Mouse (Mus musculus) heart, postnatal 25 days (tissue): ENCODE results near the gene Hoxd9. TPM values are rescaled to one million over a fixed set of nuclear protein-coding genes. Genes with fewer than 3 reads are reported as not detected.

Experiments used
- DNase-seq: peaks from one replicate; pipeline ENCODE4 v3.0.0; 2022; ENCODE audit warnings: low spot score
- intact Hi-C: fragments of 180-260 bp; cut with DNase I; formaldehyde crosslinking; loops from one replicate; pipeline ENCODE4 v1.15.1; 2025
- total RNA-seq, 2 experiments: library from RNA; stranded (reverse); gene quantifications; 2 replicates each; pipeline ENCODE4 v1.2.3; 2021

Hoxd9 gene
- total RNA-seq, 2 experiments from 2014 or later: 0.39 to 0.52 TPM

DNA sequence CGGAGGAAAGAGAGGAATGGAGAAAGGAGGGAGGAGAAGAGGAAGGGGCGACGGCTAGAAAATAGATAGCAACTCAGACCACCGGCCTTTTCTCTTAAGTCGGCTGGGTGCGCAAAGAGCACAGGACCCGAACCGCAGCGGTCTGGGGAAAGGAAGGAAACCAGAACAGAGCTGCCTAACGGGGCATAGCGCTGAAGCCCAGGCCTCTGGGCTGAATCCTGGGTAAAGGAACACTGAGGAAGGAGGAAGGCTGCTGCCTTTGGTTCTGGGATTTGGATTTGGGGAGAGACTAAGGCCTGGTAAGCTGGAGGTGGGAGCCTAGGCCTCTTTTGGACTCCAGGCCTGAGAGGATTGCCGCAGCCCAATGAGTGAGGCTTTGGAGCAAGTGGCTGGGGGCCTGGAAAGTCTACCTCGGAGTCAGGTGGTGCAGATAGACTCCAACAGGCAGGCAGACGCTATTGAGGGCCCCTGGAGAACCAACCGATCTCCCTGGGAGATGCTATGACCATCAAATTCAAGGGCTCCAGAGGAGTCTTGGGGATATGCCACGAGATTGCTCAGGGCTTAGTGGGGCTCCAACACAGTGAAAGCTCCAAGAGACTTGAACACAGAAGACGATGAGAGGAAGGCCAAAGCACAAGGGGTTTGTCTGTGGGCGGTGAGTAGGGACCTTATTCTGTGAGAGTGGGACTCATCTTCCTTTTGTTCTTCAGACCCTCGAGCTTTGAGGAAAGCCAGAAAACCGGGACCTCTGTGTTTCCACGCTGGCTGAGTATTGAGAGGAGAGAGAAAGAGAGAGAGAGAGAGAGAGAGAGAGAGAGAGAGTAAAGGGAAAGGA is 16.7 kb upstream of the Hoxd9 start:
- DNase-seq: no peak
- intact Hi-C loops: no loop called here

DNA sequence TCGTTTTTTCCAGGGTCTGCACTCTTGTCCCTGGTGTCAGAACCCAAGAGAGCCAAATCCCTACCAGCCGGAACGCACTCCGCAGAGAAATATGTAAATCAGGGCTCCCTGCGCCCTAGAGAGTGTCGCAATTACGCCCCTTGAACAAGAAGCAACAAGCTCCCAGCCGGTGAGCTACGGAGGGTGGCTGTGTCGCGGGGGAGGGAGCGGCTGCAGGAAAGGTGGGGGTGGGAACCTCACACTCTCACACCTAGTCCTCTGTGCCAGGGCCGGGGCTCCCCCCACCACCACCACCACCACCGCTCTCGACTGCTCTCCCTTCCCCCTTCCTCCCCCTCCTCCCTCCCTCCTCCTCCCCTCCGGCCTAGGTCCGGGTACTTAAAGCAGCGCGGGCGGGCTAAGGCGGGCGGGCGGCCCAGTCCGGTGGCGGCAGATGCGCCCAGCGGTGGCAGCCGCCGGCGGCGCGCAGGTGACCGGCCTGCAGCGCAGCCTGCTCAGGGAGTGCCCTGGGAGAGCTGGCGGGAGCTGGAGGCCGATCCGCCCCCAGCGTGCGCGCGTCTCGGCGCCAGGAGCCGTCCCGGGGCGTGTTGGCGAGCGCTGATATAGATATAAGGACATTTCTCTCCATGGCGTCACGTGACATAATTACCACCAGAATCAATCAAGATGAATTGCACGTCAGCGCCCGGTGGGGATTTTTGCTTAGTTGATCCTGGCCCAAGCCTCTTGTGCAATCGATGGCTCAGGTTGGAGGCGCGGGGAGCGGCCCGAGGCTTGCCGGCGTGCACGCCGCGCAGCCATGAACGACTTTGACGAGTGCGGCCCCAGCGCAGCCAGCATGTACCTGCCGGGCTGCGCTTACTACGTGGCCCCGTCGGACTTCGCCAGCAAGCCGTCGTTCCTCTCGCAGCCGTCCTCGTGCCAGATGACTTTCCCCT is 15.7 kb upstream of the Hoxd9 start:
- DNase-seq: no peak
- intact Hi-C loops: no loop called here

DNA sequence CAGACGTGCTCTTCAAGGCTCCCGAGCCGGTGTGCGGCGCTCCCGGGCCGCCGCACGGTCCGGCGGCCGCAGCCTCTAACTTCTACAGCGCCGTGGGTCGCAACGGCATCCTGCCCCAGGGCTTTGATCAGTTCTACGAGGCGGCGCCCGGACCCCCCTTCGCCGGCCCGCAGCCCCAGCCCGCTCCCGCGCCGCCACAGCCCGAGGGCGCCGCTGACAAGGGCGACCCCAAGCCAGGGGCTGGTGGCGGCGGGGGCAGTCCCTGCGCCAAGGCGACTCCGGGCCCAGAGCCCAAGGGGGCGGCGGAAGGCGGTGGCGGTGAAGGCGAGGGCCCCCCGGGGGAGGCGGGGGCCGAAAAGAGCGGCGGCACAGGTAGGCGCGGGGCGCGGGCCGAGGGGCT is 14.7 kb upstream of the Hoxd9 start:
- intact Hi-C loops: no loop called here

DNA sequence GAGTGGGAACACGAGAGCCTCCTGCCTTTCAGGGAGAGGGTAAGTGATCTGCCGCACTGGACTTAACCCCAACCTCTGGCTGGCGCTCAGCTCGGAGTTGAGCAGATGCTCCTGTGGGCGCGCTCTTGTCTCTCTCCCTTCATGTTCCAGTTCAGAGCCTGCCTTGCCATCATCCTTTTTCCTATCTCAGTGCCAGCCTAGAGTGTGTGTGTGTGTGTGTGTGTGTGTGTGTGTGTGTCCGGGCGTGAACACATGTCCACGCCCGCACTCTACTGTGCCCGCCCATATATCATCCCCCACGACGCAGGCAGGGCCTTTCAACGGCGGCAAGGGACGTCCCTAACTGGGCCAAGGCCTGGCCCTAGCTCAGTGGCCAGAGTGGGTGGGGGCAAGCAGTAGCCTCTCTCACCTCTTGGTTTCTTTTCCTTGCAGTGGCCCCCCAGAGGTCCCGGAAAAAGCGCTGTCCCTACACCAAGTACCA is 14.0 kb upstream of the Hoxd9 start:
- DNase-seq: no peak
- intact Hi-C loops: no loop called here

More for the DNA sequence above, 14.7 kb upstream of the Hoxd9 start:
- no peak for DNase-seq

DNA sequence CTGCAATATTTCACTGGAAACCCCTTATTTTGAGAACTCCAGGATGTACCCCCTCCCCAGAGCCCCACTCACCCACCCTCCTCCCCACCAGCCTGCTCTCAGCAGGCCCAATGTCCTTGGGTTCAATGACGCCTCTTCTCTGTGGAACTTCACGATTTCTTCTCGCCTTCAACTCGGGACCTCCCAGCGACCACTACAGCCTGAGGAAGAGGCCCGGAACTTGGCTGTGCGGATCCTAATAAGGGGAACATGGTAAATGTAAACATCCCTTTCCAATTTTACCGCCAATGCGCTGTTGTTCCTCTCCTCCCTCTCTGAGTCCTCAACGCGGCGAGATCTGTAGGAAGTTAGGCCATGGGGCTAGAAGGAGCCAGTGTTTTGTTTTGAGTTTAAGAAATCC is 13.4 kb upstream of the Hoxd9 start:
- no peak for DNase-seq
- intact Hi-C loops: no loop called here

DNA sequence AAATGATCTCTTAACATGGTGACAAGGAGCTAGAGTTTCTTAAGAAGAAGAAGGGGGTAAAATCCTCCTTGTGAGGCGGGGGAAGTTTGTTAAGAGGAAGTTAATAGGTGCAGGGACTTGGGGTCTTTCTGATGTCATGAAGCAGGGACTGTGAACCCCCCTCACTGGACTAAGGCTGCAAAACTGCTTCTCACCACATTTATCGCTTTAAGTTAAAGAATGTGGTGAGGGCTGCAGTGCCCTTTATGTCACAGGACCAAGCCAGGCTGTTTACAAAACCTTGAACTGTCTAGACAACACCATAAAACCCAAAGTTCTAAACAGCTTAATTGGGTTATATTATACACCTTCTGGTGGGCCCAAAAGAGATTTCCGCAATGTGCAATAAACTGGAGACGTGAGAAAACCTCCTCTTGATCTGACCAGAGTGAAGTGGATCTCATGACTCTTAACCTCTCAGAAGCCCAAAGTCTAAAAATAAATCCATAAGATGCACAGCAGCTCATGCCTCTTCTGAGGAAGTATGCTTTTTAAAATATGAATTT is 12.4 kb upstream of the Hoxd9 start:
- no peak for DNase-seq
- intact Hi-C loops: no loop called here

DNA sequence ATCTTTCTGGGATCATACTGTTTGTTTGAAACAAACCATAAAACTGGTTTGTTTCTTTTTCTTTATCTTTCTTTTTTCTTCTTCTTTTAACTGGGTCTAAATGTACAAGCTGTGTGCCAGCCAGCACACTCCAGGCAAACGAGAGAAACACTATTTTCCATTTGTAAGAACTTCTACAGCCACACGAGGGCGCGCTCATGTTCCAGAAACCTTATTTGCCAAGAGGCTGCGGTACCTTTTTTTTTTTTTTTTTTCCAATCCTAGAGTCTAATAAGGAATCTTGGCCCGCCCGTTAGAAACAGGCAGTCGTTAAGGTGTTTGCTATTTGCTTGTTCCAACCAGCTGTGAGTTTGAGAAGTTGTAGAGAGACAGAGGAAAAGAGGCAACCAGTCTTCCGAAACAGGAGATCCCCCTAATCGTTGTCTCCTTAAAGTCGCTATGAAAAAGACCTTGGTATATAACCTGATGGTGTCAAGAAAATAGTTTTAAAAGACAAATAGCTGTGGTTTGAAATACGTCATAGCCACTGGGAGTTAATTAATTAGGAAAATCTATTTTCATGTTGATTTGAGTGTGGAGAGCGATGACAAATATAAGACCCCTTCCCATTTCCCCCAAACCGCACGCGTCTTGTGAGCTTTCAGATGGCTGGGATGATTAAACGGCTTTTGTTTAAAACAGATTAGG is 11.1 kb upstream of the Hoxd9 start:
- intact Hi-C loops: no loop called here
- no peak for DNase-seq

DNA sequence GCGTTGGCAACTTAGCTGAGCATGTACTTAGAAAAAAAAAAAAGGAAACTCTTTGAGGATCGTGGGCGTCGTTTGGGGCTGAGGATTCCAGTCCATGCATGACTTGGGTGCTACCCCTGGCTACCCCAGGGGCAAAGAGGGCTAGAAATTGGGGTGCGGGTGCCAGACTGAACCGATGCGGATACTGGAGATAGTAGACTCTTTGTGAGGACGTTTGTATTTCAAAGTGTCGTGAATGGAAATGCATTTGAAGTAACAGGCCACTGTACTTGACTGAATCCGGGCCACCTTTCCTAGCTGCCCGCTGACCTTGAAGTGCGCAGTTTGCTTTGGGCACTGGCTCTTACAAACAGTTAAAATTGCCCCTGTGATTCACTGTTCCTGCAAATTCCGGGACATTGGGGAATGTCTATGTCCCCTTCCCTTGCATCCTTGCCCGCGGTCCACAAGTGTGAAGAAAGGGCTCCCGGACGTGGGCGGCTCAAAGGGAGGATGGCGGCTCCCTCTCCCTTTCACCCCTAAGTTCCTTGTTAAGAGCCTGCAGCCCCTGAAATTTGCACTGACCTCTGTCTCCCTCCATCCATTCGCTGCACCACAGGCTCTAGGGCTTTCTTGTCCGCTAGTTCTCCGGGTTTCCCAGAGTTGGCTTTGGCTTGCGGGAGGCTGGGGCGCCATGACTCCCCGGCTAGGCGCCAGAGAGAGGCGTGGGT is 10.4 kb upstream of the Hoxd9 start:
- intact Hi-C loops: no loop called here
- DNase-seq: no peak

DNA sequence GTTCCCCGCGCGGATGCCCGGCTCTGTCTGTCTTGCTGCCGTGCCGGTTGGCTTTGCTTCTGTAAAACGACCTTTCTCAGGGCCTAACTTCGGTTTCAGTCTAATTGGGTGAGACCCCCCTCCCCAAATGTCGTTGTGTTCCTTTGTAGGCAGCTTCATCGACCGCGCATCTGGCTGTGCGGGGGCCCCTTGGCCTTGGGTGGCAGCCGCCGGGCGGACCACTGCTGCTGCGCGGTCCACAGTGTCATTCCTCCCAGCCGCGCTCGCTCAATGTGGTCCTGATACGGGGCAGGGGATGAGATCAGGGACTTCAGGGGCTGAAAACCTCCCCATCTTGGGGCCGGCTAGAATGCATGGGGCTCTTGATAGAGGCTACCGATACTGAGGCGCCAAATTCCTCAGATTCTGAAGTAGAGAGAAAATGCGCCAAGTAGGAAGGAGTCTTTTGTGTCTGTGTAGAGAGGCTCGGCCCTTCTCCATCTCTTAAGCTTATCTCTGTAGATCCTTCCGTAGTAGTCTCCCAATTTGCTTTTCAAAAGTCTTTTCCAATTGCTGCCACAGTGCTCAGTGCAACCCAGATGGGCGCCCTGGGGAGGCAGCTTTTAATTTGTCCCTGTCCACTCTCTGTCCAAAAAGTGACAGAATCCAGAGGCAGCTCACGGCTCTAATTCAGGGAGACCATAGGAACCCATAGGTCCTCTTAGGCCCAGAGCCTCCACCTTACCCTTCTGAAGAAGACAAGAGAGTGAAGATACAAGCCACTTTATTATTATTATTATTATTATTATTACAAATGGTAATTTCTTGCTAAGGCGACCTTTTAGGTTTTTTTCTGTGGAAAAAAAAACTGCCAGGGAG is 9.6 kb upstream of the Hoxd9 start:
- no peak for DNase-seq
- intact Hi-C loops: no loop called here

DNA sequence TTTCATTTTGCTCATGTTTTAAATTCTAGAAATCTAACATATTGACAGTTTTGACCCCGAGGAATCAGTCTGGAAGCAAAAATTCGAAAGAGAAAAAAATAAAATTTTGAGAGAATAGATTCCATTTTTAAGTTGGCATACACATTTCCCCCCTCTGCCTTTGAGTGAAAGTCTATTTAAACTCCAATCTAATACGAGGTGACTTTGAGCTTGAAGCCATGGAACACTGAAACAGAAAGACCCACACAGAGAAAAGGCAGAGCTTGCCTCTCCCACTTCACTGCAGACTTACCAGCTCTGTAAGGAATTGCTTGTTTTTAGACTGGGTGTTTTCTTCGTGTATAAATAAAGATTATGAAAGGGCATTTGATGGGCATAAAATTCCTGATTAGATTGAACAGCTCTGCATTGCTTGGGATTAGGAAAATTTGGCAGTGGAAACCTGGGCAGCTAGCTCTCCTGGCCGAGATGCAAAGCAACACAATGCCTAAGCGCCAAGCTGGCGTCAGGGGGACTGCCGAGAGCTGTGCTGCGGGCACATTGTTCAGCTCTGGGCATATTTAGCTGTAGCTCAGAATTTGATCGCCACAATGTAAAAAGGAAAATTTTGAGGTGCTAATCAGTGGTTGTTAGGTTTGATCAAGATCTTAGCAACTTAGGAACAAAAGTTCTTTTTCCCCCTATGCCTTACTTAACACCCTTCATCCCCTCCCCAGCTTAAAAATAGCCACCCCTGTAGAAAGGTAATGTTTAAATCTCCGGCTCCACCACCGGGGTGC is 8.5 kb upstream of the Hoxd9 start:
- intact Hi-C loops: no loop called here
- no peak for DNase-seq

DNA sequence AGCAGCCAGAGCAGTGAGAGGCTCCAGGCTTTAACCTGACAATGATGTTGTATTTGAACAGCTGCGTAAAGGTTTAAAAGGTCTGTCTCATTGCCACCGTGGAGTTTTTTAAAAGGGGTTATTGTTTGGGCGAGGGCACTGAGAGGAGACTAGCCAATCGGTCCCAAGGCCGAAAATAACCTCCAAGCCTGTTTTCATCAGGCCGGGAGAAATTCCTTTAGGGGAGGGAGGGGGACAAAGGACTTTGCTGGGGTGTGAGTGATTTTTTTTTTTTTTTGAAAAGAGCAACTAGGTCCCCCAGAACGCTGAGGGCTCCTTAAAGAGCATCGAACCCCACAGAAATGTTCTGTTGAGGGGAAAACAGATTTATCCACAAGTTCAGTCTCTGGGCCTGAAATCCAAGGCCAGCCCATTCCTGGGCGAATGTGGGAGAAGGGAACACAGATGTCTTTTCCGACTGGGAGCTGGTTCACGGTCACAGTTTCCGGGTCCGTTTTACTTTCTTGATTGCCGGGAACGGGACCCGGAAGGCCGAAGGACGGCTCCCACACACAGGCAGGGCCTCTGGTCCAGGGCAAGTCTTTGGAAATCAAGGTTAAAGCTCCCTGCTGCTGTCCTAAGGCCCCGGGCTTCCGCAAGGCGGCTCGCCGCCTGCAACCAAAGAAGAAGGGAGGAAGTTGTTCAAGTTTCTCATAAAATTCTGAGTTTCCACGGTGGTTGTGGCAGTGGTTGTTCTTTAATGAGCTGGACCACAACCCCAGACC is 7.8 kb upstream of the Hoxd9 start:
- intact Hi-C loops: loop anchor here (5.0 kb wide), 1 partner anchor 37 kb away; no protein-coding TSS in a partner anchor

DNA sequence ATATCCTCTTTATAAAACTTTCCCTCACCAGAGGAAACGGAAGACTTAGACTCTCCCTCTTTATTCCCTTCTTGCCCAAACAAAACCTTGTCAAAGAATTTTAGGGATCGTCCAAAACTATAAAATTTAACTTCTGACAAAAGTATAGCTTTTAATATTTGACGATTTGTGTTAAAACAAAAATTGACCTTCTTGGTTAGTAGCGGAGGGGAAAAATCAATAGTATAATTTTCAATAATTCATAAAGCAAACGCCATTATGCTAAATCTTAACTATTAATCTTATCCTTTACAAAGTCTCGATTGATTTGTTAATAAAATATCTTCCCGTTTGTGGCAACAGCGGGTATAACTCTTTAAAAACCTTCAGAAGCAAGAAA is 7.2 kb upstream of the Hoxd9 start:
- intact Hi-C loops: loop anchor here (5.0 kb wide), 1 partner anchor 38 kb away; no protein-coding TSS in a partner anchor
- no peak for DNase-seq

More for the DNA sequence above, 7.8 kb upstream of the Hoxd9 start:
- no peak for DNase-seq

DNA sequence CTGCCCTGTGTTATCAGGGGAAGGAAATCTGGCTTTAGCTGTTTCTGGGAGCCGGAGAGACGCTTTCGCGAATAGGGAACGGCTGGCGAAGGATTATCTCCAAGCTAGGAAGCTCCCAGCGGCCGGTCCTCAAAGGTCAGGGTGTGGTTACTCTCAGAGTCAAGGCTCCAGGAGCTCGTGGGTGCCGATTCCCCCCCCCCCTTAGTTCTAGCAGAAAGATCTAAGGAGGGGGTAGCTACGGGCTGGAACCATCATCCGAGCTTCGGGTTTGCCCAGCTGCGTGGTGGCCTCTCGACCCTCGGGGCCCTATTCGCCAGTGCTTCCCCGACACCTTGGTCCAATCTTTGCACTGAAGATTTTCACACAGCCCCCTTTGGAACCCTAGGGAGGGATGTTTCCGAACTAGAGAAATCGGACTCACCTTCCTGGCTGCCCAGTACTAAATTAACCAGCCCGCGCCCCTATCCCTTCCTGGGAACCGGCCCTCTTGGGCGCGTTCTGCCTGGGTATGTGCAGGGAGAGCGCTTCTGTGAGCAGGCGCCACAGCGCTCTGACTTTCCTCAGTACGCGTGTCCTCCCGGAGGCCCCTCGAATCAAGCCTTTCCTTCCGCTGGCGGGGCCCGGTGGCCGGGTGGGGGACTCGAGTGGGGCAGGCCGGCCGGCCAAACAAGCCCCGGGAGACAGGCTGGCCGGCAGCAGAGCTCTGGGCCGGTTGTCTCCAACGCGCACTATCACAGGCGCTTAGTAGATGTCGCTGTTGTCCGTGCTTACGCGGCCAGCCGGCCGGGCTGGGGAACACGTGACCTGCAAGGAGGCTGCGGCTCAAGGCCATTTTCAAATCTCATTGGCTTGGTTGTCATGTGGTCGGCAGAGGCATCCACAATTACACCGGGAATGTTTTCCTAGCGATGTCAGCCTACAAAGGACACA is 6.2 kb upstream of the Hoxd9 start, which contains the start of gene Hoxd10:
Gene Hoxd10 (plus strand): TSS at position 903 of the 930 bp plus-strand sequence.
- intact Hi-C loops: loop anchor here (5.0 kb wide), 1 partner anchor 39 kb away; no protein-coding TSS in a partner anchor
- DNase-seq: no peak

DNA sequence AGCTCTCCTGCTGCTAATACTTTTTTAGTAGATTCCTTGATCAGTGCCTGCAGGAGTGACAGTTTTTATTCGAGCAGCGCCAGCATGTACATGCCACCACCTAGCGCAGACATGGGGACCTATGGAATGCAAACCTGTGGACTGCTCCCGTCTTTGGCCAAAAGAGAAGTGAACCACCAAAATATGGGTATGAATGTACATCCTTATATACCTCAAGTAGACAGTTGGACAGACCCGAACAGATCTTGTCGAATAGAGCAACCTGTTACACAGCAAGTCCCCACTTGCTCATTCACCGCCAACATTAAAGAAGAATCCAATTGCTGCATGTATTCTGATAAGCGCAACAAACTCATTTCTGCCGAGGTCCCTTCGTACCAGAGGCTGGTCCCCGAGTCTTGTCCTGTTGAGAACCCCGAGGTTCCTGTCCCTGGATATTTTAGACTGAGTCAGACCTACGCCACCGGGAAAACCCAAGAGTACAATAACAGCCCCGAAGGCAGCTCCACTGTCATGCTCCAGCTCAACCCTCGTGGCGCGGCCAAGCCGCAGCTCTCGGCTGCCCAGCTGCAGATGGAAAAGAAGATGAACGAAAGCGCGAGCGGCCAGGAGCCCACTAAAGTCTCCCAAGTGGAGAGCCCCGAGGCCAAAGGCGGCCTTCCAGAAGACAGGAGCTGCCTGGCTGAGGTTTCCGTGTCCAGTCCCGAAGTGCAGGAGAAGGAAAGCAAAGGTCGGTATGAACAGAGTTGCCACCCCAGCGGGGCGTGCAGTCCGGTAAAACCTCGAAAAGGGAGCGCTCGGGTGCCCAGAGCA is 5.3 kb upstream of the Hoxd9 start:
- intact Hi-C loops: loop anchor here (5.0 kb wide), 1 partner anchor 40 kb away; no protein-coding TSS in a partner anchor
- DNase-seq: no peak
